Mouse (Mus musculus): ENCODE data around the gene Atl1. TPM values are rescaled to one million over a fixed set of nuclear protein-coding genes. Genes with fewer than 3 reads are reported as not detected.

The Atl1 gene
- polyA plus RNA-seq, 1 experiment: 2.0 TPM

GRCm38 (mm10) chr12:69986241-69986762 is 93.9 kb downstream of the Atl1 start:
- TF ChIP-seq POLR2A (IDR thresholded peaks at IDR 0.05; ENCODE audit: borderline replicate concordance, extremely low read depth, low read depth, low read length) (no peak), CTCF (IDR thresholded peaks at IDR 0.05; ENCODE audit: insufficient read depth, low read length) (no peak)
- DNase-seq: no peak
- peaks cover 14% of the 10 kb centered on the region for H3K4me1 ChIP-seq (ENCODE audit: control insufficient read depth, insufficient read depth, low read length)
- WGBS: under 1% methylated on average over 36 of the region's 36 CpGs
- H3K4me3 ChIP-seq (replicated peaks; ENCODE audit: extremely low read depth, low read depth, low read length): peak overlapping the region; percentile 97

GRCm38 (mm10) chr12:69986786-69987497 is 94.5 kb downstream of the Atl1 start, which contains the start of gene Sav1:
Gene Sav1, minus strand, starts transcription at chr12:69987002.
- under 1% methylated on average over 100 of the region's 102 CpGs for WGBS
- DNase-seq: peak; percentile 90
- peak within 1 kb of the TSS; percentile 97 for H3K4me3 ChIP-seq (replicated peaks; ENCODE audit: extremely low read depth, low read depth, low read length)
- no peak for TF ChIP-seq CTCF (IDR thresholded peaks at IDR 0.05; ENCODE audit: insufficient read depth, low read length)
- TF ChIP-seq POLR2A (IDR thresholded peaks at IDR 0.05; ENCODE audit: borderline replicate concordance, extremely low read depth, low read depth, low read length): peak; percentile 80
- H3K4me1 ChIP-seq (ENCODE audit: control insufficient read depth, insufficient read depth, low read length): peaks cover 14% of the 10 kb centered on the region

DNA sequence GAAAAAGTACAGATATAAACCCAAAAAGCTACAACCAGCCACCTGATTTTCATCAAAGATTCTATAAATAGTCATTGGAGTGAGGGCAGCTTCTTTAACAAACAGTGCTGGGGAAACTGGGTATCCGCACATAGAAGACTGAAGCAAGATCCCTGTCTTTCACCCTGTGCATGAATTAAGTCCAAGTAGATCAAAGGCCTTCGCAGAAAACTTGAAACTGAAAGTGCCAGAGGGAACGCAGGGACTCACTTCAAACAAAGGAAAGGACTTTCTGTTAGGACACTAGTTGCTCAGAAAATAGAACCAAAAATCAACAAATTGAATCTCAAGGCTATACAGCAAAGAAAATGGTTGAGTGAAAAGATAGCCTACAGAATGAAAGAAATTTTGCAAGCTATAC is 103.0 kb downstream of the Atl1 start:
- DNase-seq: no peak
- no peak overlapping the region for H3K4me3 ChIP-seq (replicated peaks; ENCODE audit: extremely low read depth, low read depth, low read length)
- TF ChIP-seq CTCF (IDR thresholded peaks at IDR 0.05; ENCODE audit: insufficient read depth, low read length) (no peak), POLR2A (IDR thresholded peaks at IDR 0.05; ENCODE audit: borderline replicate concordance, extremely low read depth, low read depth, low read length) (no peak)
- no peaks in the 10 kb centered on the region for H3K4me1 ChIP-seq (ENCODE audit: control insufficient read depth, insufficient read depth, low read length)
- 35% methylated on average over 3 of the region's 3 CpGs for WGBS

DNA sequence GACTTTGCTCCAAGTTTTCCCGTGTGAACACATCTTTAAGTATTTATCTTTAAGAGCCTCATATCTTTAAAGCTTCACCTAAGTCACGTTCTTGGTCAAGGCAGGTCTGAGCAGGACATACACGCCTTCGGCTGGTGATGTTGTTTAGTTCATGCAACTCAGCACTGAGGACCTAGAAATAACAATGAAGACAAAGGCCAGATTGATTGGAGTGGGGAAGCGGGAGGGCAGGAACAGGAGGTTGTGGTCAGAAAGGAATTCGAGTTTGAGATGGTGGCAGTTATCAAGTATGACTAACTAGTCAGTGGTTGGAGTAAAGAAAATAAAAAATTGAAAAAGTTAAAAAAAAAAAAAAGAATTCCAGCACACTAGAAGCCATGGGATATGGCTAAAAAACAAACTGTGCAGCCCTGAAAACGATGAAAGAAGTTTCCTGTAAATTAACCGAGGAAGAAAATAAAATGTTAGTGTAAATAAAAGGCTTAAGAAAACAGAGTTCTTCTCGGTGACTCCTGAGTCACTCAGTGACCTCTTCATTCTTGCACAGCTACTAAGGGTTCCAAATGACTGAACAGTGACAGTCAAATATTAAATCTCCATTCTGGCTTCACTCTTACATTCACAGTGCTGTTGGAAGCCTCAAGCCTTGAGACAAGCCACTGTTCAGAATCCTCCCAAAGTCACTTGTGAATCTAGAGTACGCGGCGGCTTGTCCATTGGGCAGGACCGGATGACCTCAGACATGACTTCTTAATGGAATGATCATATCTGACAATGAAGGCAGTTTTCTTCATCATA is 106.0 kb downstream of the Atl1 start:
- WGBS: 53% methylated on average over 13 of the region's 13 CpGs
- H3K4me3 ChIP-seq (replicated peaks; ENCODE audit: extremely low read depth, low read depth, low read length): no peak overlapping the region
- H3K4me1 ChIP-seq (ENCODE audit: control insufficient read depth, insufficient read depth, low read length): no peaks in the 10 kb centered on the region
- no peak for DNase-seq
- TF ChIP-seq POLR2A (IDR thresholded peaks at IDR 0.05; ENCODE audit: borderline replicate concordance, extremely low read depth, low read depth, low read length) (no peak), CTCF (IDR thresholded peaks at IDR 0.05; ENCODE audit: insufficient read depth, low read length) (no peak)

GRCm38 (mm10) chr12:70005103-70005502 is 112.7 kb downstream of the Atl1 start:
- TF ChIP-seq POLR2A (IDR thresholded peaks at IDR 0.05; ENCODE audit: borderline replicate concordance, extremely low read depth, low read depth, low read length) (no peak), CTCF (IDR thresholded peaks at IDR 0.05; ENCODE audit: insufficient read depth, low read length) (no peak)
- no peaks in the 10 kb centered on the region for H3K4me1 ChIP-seq (ENCODE audit: control insufficient read depth, insufficient read depth, low read length)
- 55% methylated on average over 4 of the region's 4 CpGs for WGBS

GRCm38 (mm10) chr12:70010356-70010755 is 117.9 kb downstream of the Atl1 start:
- WGBS: 95% methylated on average over 4 of the region's 4 CpGs
- H3K4me1 ChIP-seq (ENCODE audit: control insufficient read depth, insufficient read depth, low read length): 0 out of 2 replicates have a peak, but pooled peaks cover under 1% of the 10 kb centered on the region
- TF ChIP-seq CTCF (IDR thresholded peaks at IDR 0.05; ENCODE audit: insufficient read depth, low read length) (no peak), POLR2A (IDR thresholded peaks at IDR 0.05; ENCODE audit: borderline replicate concordance, extremely low read depth, low read depth, low read length) (no peak)
- DNase-seq: no peak
- no peak overlapping the region for H3K4me3 ChIP-seq (replicated peaks; ENCODE audit: extremely low read depth, low read depth, low read length)

More at GRCm38 (mm10) chr12:70005103-70005502, 112.7 kb downstream of the Atl1 start:
- DNase-seq: no peak
- no peak overlapping the region for H3K4me3 ChIP-seq (replicated peaks; ENCODE audit: extremely low read depth, low read depth, low read length)

- H3K4me3 ChIP-seq (replicated peaks; ENCODE audit: extremely low read depth, low read depth, low read length): no peak overlapping the region
- no peak for TF ChIP-seq POLR2A (IDR thresholded peaks at IDR 0.05; ENCODE audit: borderline replicate concordance, extremely low read depth, low read depth, low read length)
- no peak for TF ChIP-seq CTCF (IDR thresholded peaks at IDR 0.05; ENCODE audit: insufficient read depth, low read length)
- 64% methylated on average over 5 of the region's 5 CpGs for WGBS
- no peak for DNase-seq
- peaks cover 4% of the 10 kb centered on the region; the same call in 1 of the 2 replicates for H3K4me1 ChIP-seq (ENCODE audit: control insufficient read depth, insufficient read depth, low read length)
Measured at GRCm38 (mm10) chr12:70011681-70012080, 119.3 kb downstream of the Atl1 start.

DNA sequence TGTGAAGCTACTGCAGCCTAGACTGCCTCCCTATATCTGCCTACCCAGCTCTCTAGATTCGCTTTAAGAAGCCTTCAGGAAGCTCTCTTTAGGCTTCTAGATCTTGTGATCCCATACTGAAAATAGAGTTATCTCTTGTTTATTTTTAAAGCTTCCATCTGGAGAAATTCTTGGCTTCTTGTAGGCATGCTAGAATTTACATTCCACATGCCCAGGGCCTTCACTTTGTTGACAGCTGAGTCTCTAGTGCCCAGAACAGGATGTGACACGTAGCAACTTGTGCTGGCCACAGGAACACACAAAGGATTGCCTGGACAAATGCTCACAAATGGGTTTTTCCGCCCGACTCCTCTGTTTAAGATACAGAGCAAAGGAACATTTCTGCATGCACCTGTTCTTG is 123.5 kb downstream of the Atl1 start:
- 26% methylated on average over 4 of the region's 4 CpGs for WGBS
- H3K4me3 ChIP-seq (replicated peaks; ENCODE audit: extremely low read depth, low read depth, low read length): no peak overlapping the region
- no peak for TF ChIP-seq CTCF (IDR thresholded peaks at IDR 0.05; ENCODE audit: insufficient read depth, low read length)
- TF ChIP-seq POLR2A (IDR thresholded peaks at IDR 0.05; ENCODE audit: borderline replicate concordance, extremely low read depth, low read depth, low read length): no peak
- H3K4me1 ChIP-seq (ENCODE audit: control insufficient read depth, insufficient read depth, low read length): peaks cover 9% of the 10 kb centered on the region; the same call in 1 of the 2 replicates
- no peak for DNase-seq

Other genes with a start within 250 kb of the Atl1 start
- 17.6 and 25.1 TPM in 2 replicates for gene Sos2, start 210.8 kb upstream of the Atl1 start, polyA plus RNA-seq (2012; rRNA removed)
- 1.6 and 3.9 TPM in 2 replicates for gene L2hgdh, start 167.7 kb upstream of the Atl1 start, polyA plus RNA-seq (2012; rRNA removed)
- 12.4 and 14.2 TPM in 2 replicates for gene Atp5s, start 167.7 kb upstream of the Atl1 start, polyA plus RNA-seq (2012; rRNA removed)
- 1.3 and 1.8 TPM in 2 replicates for gene Cdkl1, start 101.3 kb upstream of the Atl1 start, polyA plus RNA-seq (2012; rRNA removed)
- gene Map4k5, start 586 bp downstream of the Atl1 start, polyA plus RNA-seq (2012; rRNA removed): 11.4 and 16.6 TPM in 2 replicates
- 24.5 and 37.4 TPM in 2 replicates for gene Sav1, start 94.4 kb downstream of the Atl1 start, polyA plus RNA-seq (2012; rRNA removed)
- gene Nin, start 221.1 kb downstream of the Atl1 start, polyA plus RNA-seq (2012; rRNA removed): 14.9 and 18.9 TPM in 2 replicates

Data from lung, adult 2 months (tissue).